Mouse (Mus musculus) adrenal gland, postnatal 14 days (tissue): ENCODE measurements around the gene Dnaaf2. TPM values are rescaled to one million over a fixed set of nuclear protein-coding genes. Genes with fewer than 3 reads are reported as not detected.
"Not testable (repeated sequence)": the region's sequence is repeated elsewhere in the genome, so short reads cannot be mapped to it uniquely, and the experiment has no call there.

Experiments
- DNase-seq: peaks from one replicate; pipeline ENCODE4 v3.0.0; 2021; ENCODE audit warnings: mixed read lengths
- total RNA-seq: library from RNA; stranded (reverse); gene quantifications from 2 replicates; pipeline ENCODE4 v1.2.3, GENCODE M21; 2021

Gene Dnaaf2
- total RNA-seq, 1 experiment from 2014 or later: 1.0 TPM

GRCm38 (mm10) chr12:69197378-69198163 lies 658 bp downstream of the Dnaaf2 start:
- DNase-seq: peak; percentile 78

GRCm38 (mm10) chr12:69196444-69197377 lies 1.5 kb downstream of the Dnaaf2 start, which contains the start of gene Gm49383:
Gene Gm49383, minus strand, starts transcription at chr12:69197104.
- peak; percentile 86 for DNase-seq

- no peak for DNase-seq
Observed at GRCm38 (mm10) chr12:69192637-69193036, 5.6 kb downstream of the Dnaaf2 start.

- no peak for DNase-seq
Observed at GRCm38 (mm10) chr12:69191396-69191795, 6.8 kb downstream of the Dnaaf2 start.

- peak; percentile 18 for DNase-seq
Observed at GRCm38 (mm10) chr12:69190522-69190921, 7.7 kb downstream of the Dnaaf2 start.

- DNase-seq: no peak
Observed at GRCm38 (mm10) chr12:69190074-69190473, 8.2 kb downstream of the Dnaaf2 start.

DNA sequence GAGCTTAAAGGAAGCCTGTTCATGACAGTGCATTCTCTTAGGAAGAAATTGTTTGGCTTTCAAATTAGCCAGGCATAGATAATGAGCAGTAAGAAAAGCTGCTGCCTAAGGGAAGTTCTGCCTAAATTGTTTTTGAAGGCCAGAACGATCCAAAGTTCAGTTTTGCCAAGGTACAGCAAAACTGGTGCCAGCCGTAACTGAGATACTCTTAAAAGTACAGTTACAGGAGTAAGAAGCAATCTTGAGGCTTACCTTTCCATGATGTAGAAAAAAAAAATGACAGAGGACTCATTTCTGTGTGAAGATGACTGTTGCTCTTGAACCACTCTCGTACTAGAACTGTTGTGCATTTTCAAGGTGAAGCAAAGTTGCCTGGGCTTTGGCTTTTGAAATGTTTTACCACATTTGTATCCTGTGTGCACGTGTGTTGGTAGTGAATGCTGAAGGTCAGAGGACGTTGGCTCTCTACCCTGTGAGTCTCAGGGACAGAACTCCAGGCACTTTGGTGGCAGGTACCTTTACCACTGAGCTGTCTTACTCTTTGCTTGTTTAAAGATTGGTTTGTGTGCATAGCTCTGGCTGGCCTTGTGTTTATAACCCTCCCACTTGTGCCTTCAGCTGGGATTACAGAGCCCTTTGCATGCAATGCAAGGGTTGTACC lies 11.3 kb downstream of the Dnaaf2 start:
- DNase-seq: peak; percentile 34

DNA sequence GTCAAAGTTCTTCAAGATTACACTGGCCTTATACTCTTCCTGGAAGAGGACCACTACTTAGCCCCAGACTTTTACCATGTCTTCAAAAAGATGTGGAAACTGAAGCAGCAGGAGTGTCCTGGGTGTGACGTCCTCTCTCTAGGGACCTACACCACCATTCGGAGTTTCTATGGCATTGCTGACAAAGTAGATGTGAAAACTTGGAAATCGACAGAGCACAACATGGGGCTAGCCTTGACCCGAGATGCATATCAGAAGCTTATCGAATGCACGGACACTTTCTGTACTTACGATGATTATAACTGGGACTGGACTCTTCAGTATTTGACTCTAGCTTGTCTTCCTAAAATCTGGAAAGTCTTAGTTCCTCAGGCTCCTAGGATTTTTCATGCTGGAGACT lies 12.9 kb downstream of the Dnaaf2 start:
- no peak for DNase-seq

- DNase-seq: peak; percentile 79
Observed at GRCm38 (mm10) chr12:69184342-69185295, 13.6 kb downstream of the Dnaaf2 start.

DNA sequence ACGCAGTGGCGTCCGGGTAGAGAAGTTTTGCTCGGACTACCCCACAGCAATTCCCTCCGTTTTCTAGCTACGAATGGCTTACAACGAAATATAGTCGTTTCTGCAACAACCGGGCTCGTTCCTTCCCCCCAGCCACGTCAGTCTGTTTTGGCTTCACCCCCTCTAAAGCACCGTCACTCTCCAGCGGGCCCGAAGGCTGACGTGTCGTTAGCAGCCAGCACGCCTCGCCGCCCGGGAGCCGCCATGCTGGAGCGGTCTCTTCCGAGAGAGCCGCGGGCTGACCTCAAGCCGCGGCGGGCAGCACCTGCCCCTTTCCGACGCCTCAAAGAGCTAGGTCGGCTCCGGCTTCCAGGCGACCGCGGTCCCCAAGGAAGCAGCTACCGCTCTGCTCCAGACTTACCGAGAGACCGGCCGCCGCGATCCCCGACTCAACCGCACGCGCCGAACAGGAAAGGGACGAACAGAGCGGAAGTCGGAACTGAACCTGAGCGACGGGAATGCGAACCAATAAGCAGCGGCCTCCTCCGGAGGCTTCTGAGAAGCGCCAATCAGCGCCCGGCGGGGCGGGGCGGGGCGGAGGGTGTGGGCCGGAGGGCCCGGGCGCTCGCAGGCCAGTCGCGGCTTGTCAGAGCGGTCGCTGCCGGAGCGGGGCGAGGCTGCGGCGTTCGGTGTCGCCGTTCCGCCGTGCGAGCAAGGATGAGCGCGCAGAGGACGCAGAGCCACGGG lies 14.5 kb downstream of the Dnaaf2 start, which contains the start of the genes Rpl36al and Mgat2:
Rpl36al (minus strand) TSS at position 501 of the 726 bp plus-strand sequence.
Mgat2 (plus strand) TSS at position 575 of the 726 bp plus-strand sequence.
- DNase-seq: peak; percentile 99

- no peak for DNase-seq
Observed at GRCm38 (mm10) chr12:69181800-69182199, 16.4 kb downstream of the Dnaaf2 start.

- no peak for DNase-seq
Observed at GRCm38 (mm10) chr12:69179371-69179770, 18.9 kb downstream of the Dnaaf2 start.

GRCm38 (mm10) chr12:69177526-69177925 lies 20.7 kb downstream of the Dnaaf2 start:
- DNase-seq: no peak

DNA sequence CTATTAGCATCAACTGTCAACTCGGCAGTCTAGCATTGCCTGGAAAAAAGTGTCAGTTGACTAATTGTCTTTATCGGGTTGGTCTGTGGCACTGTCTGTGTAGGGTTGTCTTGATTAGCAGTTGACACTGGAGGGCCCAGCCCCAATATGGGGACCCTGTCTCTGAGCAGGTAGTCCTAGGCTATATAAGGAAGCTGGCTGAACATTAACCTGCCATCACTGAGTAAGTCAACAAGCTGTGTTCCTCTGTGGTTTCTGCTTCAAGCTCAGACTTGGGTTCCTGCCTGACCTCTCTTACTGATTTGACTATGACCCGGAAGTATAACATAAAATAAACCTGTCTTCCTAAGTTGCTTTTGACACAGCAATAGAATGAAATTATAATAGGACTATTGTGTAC lies 22.3 kb downstream of the Dnaaf2 start:
- no peak for DNase-seq

- no peak for DNase-seq
Observed at GRCm38 (mm10) chr12:69171307-69171706, 26.9 kb downstream of the Dnaaf2 start.

DNA sequence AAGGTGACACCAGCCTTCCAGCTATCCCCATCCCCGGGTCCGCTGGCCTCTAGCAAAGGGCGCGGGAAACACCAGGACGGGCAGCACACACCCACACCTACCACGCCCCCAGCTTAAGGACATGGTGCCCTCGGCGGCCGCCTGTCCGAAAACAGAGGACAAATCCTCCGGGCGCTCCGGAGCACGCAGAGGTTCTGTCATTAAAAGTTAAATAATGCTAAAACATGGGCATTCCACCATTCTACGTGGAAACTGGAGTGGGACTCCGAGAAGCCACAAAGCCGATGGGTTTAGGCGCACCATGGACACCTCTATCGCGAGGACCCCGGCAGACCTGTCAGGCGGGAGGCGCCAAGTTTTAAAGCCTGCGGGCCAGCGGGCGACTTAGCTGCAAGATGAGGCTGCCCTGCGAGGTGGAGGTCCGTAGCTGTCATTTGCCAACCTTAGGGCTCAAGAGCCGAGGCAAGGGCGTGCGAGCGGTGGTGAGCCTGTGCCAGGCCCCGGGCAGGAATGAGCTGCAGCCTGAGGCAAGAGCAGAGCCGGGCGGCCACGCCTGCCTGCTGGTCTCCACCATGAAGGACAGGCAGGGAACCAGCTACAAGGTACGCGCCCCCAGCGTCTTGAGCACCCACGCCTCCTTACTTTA lies 29.6 kb downstream of the Dnaaf2 start, which contains the start of gene Lrr1:
Lrr1 (plus strand) TSS at position 354 of the 646 bp plus-strand sequence.
- peak; percentile 91 for DNase-seq

GRCm38 (mm10) chr12:69167656-69168460 lies 30.4 kb downstream of the Dnaaf2 start:
- no peak for DNase-seq

GRCm38 (mm10) chr12:69166861-69167581 lies 31.2 kb downstream of the Dnaaf2 start:
- DNase-seq: not testable (repeated sequence)
